Mouse (Mus musculus) limb, embryonic 10.5 days (tissue): ENCODE data around the gene Prkch. TPM values are rescaled to one million over a fixed set of nuclear protein-coding genes. Genes with fewer than 3 reads are reported as not detected.
A peak's percentile ranks its signal among the peaks of the same experiment; 100 is the strongest.

ENCODE experiments used
- DNase-seq: peaks from one replicate; pipeline ENCODE4 v3.0.0-alpha.2; 2017; ENCODE audit warnings: low spot score
- H3K27ac ChIP-seq: fragments of 300-500 bp; sonication (generic); 2 replicates; pipeline ENCODE4 v1.5.1; 2016; ENCODE audit warnings: mild to moderate bottlenecking
- H3K27me3 ChIP-seq: fragments of 300-500 bp; sonication (generic); 2 replicates; pipeline ENCODE4 v1.6.1; 2016; ENCODE audit warnings: low read depth, mild to moderate bottlenecking; ENCODE audit not compliant: poor library complexity, severe bottlenecking
- H3K36me3 ChIP-seq: fragments of 300-500 bp; sonication (generic); 2 replicates; pipeline ENCODE4 v1.6.1; 2016; ENCODE audit warnings: mild to moderate bottlenecking, moderate library complexity
- H3K4me1 ChIP-seq: fragments of 300-500 bp; sonication (generic); 2 replicates; pipeline ENCODE4 v1.6.1; 2016
- H3K4me3 ChIP-seq: fragments of 300-500 bp; sonication (generic); 2 replicates; pipeline ENCODE4 v1.5.1; 2016; ENCODE audit warnings: mild to moderate bottlenecking, moderate library complexity
- H3K9me3 ChIP-seq: fragments of 300-500 bp; sonication (generic); replicated peaks from 2 replicates; pipeline ENCODE4 v1.6.1; 2016; ENCODE audit warnings: mild to moderate bottlenecking
- WGBS: fragments of 180-500 bp; shearing (Covaris S2); methylation state at CpG from one replicate; pipeline ENCODE4 v1.1.7; 2016; 5-methylcytosine and 5-hydroxymethylcytosine counted together
- polyA plus RNA-seq: library from polyadenylated mRNA; unstranded; fragments of >200 nt; fragmentation: Nextera tagmentation; extraction: Ambion mirVana; gene quantifications from 2 replicates; pipeline ENCODE4 v1.2.1, GENCODE M21; 2016

Gene Prkch
- polyA plus RNA-seq, 1 experiment from 2014 or later = 7.4 TPM

- no peaks in the 10 kb centered on the region for H3K9me3 ChIP-seq
- H3K4me1 ChIP-seq = peaks cover 26% of the 10 kb centered on the region
- no peaks in the 10 kb centered on the region for H3K36me3 ChIP-seq
- peak overlapping the region; percentile 42; the same call in 1 of the 2 replicates for H3K27ac ChIP-seq
- H3K27me3 ChIP-seq = no peaks in the 10 kb centered on the region
- WGBS = 18% methylated on average over 8 of the region's 8 CpGs
- H3K4me3 ChIP-seq = no peak overlapping the region
- DNase-seq = peak; percentile 47
Measured at GRCm38 (mm10) chr12:73632671-73633244, 48.2 kb downstream of the Prkch start.

GRCm38 (mm10) chr12:73633707-73634106 lies 49.1 kb downstream of the Prkch start:
- H3K36me3 ChIP-seq = no peaks in the 10 kb centered on the region
- 92% methylated on average over 4 of the region's 4 CpGs for WGBS

GRCm38 (mm10) chr12:73639571-73639970 lies 55.0 kb downstream of the Prkch start:
- Histone ChIP-seq H3K9me3 (no peaks in the 10 kb centered on the region), H3K27me3 (no peaks in the 10 kb centered on the region), H3K36me3 (no peaks in the 10 kb centered on the region), H3K4me1 (no peaks in the 10 kb centered on the region), H3K27ac (no peak overlapping the region), H3K4me3 (no peak overlapping the region)
- DNase-seq = no peak
- 86% methylated on average over 2 of the region's 2 CpGs for WGBS

More at GRCm38 (mm10) chr12:73633707-73634106, 49.1 kb downstream of the Prkch start:
- Histone ChIP-seq H3K4me1 (peaks cover 26% of the 10 kb centered on the region), H3K9me3 (no peaks in the 10 kb centered on the region), H3K27me3 (no peaks in the 10 kb centered on the region), H3K4me3 (no peak overlapping the region), H3K27ac (no peak overlapping the region)
- DNase-seq = no peak

GRCm38 (mm10) chr12:73641183-73641582 lies 56.6 kb downstream of the Prkch start:
- no peaks in the 10 kb centered on the region for H3K27me3 ChIP-seq
- H3K4me1 ChIP-seq = no peaks in the 10 kb centered on the region
- WGBS = 79% methylated on average over 13 of the region's 13 CpGs
- no peaks in the 10 kb centered on the region for H3K9me3 ChIP-seq
- no peak for DNase-seq
- no peak overlapping the region for H3K4me3 ChIP-seq
- H3K36me3 ChIP-seq = no peaks in the 10 kb centered on the region
- H3K27ac ChIP-seq = no peak overlapping the region

GRCm38 (mm10) chr12:73645216-73645615 lies 60.6 kb downstream of the Prkch start:
- WGBS = 91% methylated on average over 6 of the region's 6 CpGs
- no peaks in the 10 kb centered on the region for H3K27me3 ChIP-seq
- H3K27ac ChIP-seq = no peak overlapping the region
- H3K4me1 ChIP-seq = no peaks in the 10 kb centered on the region
- no peak overlapping the region for H3K4me3 ChIP-seq
- no peaks in the 10 kb centered on the region for H3K9me3 ChIP-seq
- H3K36me3 ChIP-seq = no peaks in the 10 kb centered on the region
- DNase-seq = no peak

- no peak overlapping the region for H3K4me3 ChIP-seq
- H3K27me3 ChIP-seq = no peaks in the 10 kb centered on the region
- DNase-seq = no peak
- no peaks in the 10 kb centered on the region for H3K9me3 ChIP-seq
- H3K36me3 ChIP-seq = no peaks in the 10 kb centered on the region
- WGBS = 83% methylated on average over 2 of the region's 2 CpGs
- H3K4me1 ChIP-seq = no peaks in the 10 kb centered on the region
- H3K27ac ChIP-seq = no peak overlapping the region
Measured at GRCm38 (mm10) chr12:73647686-73648085, 63.1 kb downstream of the Prkch start.

- Histone ChIP-seq H3K36me3 (no peaks in the 10 kb centered on the region), H3K4me3 (no peak overlapping the region), H3K27ac (no peak overlapping the region), H3K9me3 (no peaks in the 10 kb centered on the region), H3K4me1 (0 out of 2 replicates have a peak, but pooled peaks cover 10% of the 10 kb centered on the region), H3K27me3 (no peaks in the 10 kb centered on the region)
- DNase-seq = no peak
- WGBS = 68% methylated on average over 18 of the region's 18 CpGs
Measured at GRCm38 (mm10) chr12:73656568-73657204, 72.1 kb downstream of the Prkch start.

- no peaks in the 10 kb centered on the region for H3K27me3 ChIP-seq
- 75% methylated on average over 3 of the region's 3 CpGs for WGBS
- no peak overlapping the region for H3K27ac ChIP-seq
- H3K9me3 ChIP-seq = no peaks in the 10 kb centered on the region
- H3K4me3 ChIP-seq = no peak overlapping the region
- H3K36me3 ChIP-seq = no peaks in the 10 kb centered on the region
- no peak for DNase-seq
- H3K4me1 ChIP-seq = peaks cover 11% of the 10 kb centered on the region; the same call in 1 of the 2 replicates
Measured at GRCm38 (mm10) chr12:73663421-73663820, 78.8 kb downstream of the Prkch start.

- no peaks in the 10 kb centered on the region for H3K9me3 ChIP-seq
- 94% methylated on average over 2 of the region's 2 CpGs for WGBS
- DNase-seq = no peak
Measured at GRCm38 (mm10) chr12:73666701-73667100, 82.1 kb downstream of the Prkch start.

GRCm38 (mm10) chr12:73667607-73668006 lies 83.0 kb downstream of the Prkch start:
- Histone ChIP-seq H3K27me3 (no peaks in the 10 kb centered on the region), H3K9me3 (no peaks in the 10 kb centered on the region), H3K4me3 (no peak overlapping the region), H3K27ac (no peak overlapping the region), H3K36me3 (no peaks in the 10 kb centered on the region), H3K4me1 (peaks cover 7% of the 10 kb centered on the region; the same call in 1 of the 2 replicates)
- 80% methylated on average over 7 of the region's 7 CpGs for WGBS
- no peak for DNase-seq

More at GRCm38 (mm10) chr12:73666701-73667100, 82.1 kb downstream of the Prkch start:
- peaks cover 7% of the 10 kb centered on the region; the same call in 1 of the 2 replicates for H3K4me1 ChIP-seq
- no peaks in the 10 kb centered on the region for H3K36me3 ChIP-seq
- no peak overlapping the region for H3K4me3 ChIP-seq
- H3K27me3 ChIP-seq = no peaks in the 10 kb centered on the region
- no peak overlapping the region for H3K27ac ChIP-seq

- no peaks in the 10 kb centered on the region for H3K9me3 ChIP-seq
- 87% methylated on average over 6 of the region's 6 CpGs for WGBS
- DNase-seq = no peak
- H3K27me3 ChIP-seq = no peaks in the 10 kb centered on the region
- no peak overlapping the region for H3K4me3 ChIP-seq
- peaks cover 12% of the 10 kb centered on the region for H3K4me1 ChIP-seq
- H3K36me3 ChIP-seq = no peaks in the 10 kb centered on the region
- H3K27ac ChIP-seq = no peak overlapping the region
Measured at GRCm38 (mm10) chr12:73670739-73671138, 86.1 kb downstream of the Prkch start.

- no peak overlapping the region for H3K4me3 ChIP-seq
- 62% methylated on average over 3 of the region's 3 CpGs for WGBS
- H3K4me1 ChIP-seq = peaks cover 12% of the 10 kb centered on the region
- no peaks in the 10 kb centered on the region for H3K27me3 ChIP-seq
- H3K36me3 ChIP-seq = no peaks in the 10 kb centered on the region
- DNase-seq = no peak
- no peaks in the 10 kb centered on the region for H3K9me3 ChIP-seq
- H3K27ac ChIP-seq = no peak overlapping the region; the same call in 1 of the 2 replicates
Measured at GRCm38 (mm10) chr12:73671540-73671939, 86.9 kb downstream of the Prkch start.

GRCm38 (mm10) chr12:73672007-73672406 lies 87.4 kb downstream of the Prkch start:
- 89% methylated on average over 4 of the region's 4 CpGs for WGBS
- no peaks in the 10 kb centered on the region for H3K36me3 ChIP-seq
- no peak for DNase-seq
- no peaks in the 10 kb centered on the region for H3K9me3 ChIP-seq
- no peak overlapping the region for H3K4me3 ChIP-seq
- no peaks in the 10 kb centered on the region for H3K27me3 ChIP-seq
- H3K27ac ChIP-seq = no peak overlapping the region; the same call in 1 of the 2 replicates
- peaks cover 12% of the 10 kb centered on the region for H3K4me1 ChIP-seq
